Mouse (Mus musculus): ENCODE measurements around the gene Zbtb38. TPM values are rescaled to one million over a fixed set of nuclear protein-coding genes. Genes with fewer than 3 reads are reported as not detected.

Zbtb38 gene
- polyA plus RNA-seq, 1 experiment, result 0.01 TPM

DNA sequence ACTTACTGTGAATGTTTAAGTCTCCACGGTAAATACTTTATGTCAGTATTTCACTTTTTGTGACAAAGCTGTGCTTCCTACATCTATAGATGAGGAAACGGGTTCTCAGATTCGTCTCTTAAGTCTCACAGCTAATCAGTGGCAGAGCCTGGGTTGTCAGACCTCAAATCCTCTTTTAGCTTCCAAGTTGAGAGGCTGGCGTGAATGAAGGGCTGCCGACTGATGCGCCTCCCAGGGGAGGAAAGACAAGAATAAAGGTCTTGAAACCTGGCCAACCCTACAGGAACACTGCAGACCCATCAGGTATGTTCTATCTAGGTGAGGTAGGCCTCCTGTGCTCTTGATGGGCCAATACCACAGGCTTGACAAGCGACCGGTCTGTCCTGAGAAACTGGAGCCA lies 761 bp upstream of the Zbtb38 start:
- Histone ChIP-seq H3K9me3 (ENCODE audit: control insufficient read depth, low read length) (no peaks in the 10 kb centered on the region), H3K4me3 (replicated peaks) (no peak overlapping the region), H3K27me3 (ENCODE audit: control insufficient read depth) (no peaks in the 10 kb centered on the region), H3K4me1 (ENCODE audit: control insufficient read depth) (no peaks in the 10 kb centered on the region; the same call in 1 of the 2 replicates), H3K36me3 (ENCODE audit: control insufficient read depth) (no peaks in the 10 kb centered on the region)
- TF ChIP-seq TAL1 (IDR thresholded peaks at IDR 0.05; ENCODE audit: low read length) (no peak), GATA1 (IDR thresholded peaks at IDR 0.05; ENCODE audit: low read length) (no peak)

GRCm38 (mm10) chr9:96751821-96752602 lies 619 bp downstream of the Zbtb38 start:
- H3K27me3 ChIP-seq (ENCODE audit: control insufficient read depth), result no peaks in the 10 kb centered on the region
- TF ChIP-seq TAL1 (IDR thresholded peaks at IDR 0.05; ENCODE audit: low read length), result no peak
- TF ChIP-seq GATA1 (IDR thresholded peaks at IDR 0.05; ENCODE audit: low read length), result no peak
- no peaks in the 10 kb centered on the region for H3K4me1 ChIP-seq (ENCODE audit: control insufficient read depth)
- H3K36me3 ChIP-seq (ENCODE audit: control insufficient read depth), result no peaks in the 10 kb centered on the region
- H3K9me3 ChIP-seq (ENCODE audit: control insufficient read depth, low read length), result no peaks in the 10 kb centered on the region
- H3K4me3 ChIP-seq (replicated peaks), result no peak overlapping the region

- Histone ChIP-seq H3K27me3 (ENCODE audit: control insufficient read depth) (no peaks in the 10 kb centered on the region), H3K4me1 (ENCODE audit: control insufficient read depth) (no peaks in the 10 kb centered on the region)
- TF ChIP-seq TAL1 (IDR thresholded peaks at IDR 0.05; ENCODE audit: low read length), result no peak
- TF ChIP-seq GATA1 (IDR thresholded peaks at IDR 0.05; ENCODE audit: low read length), result no peak
Observed at GRCm38 (mm10) chr9:96750636-96751035, 2.0 kb downstream of the Zbtb38 start.

DNA sequence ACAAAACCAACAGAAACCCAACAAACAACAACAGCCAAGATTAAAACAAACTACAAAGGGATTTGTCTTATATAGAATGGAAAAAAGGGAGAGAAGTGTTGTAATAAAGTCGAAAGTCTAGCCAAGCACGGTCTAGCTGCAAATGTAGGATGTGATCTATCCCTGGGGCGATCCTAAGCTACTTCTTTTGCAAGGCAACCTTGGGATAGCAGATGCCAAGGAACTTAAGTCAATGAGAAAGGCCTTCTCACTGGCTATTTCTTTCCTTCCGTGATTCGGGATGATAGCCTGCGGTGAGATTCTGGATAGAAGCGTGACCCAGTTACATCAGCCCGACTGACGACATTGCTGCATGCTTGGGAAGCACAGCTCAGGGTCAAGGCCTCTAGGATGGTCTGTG lies 6.1 kb downstream of the Zbtb38 start:
- no peaks in the 10 kb centered on the region for H3K36me3 ChIP-seq (ENCODE audit: control insufficient read depth)
- no peaks in the 10 kb centered on the region; the same call in 1 of the 2 replicates for H3K9me3 ChIP-seq (ENCODE audit: control insufficient read depth, low read length)
- TF ChIP-seq GATA1 (IDR thresholded peaks at IDR 0.05; ENCODE audit: low read length) (no peak), TAL1 (IDR thresholded peaks at IDR 0.05; ENCODE audit: low read length) (no peak)
- H3K4me3 ChIP-seq (replicated peaks), result no peak overlapping the region
- H3K4me1 ChIP-seq (ENCODE audit: control insufficient read depth), result no peaks in the 10 kb centered on the region
- H3K27me3 ChIP-seq (ENCODE audit: control insufficient read depth), result no peaks in the 10 kb centered on the region

More at GRCm38 (mm10) chr9:96750636-96751035, 2.0 kb downstream of the Zbtb38 start:
- Histone ChIP-seq H3K9me3 (ENCODE audit: control insufficient read depth, low read length) (no peaks in the 10 kb centered on the region; the same call in 1 of the 2 replicates), H3K4me3 (replicated peaks) (no peak overlapping the region), H3K36me3 (ENCODE audit: control insufficient read depth) (no peaks in the 10 kb centered on the region)

DNA sequence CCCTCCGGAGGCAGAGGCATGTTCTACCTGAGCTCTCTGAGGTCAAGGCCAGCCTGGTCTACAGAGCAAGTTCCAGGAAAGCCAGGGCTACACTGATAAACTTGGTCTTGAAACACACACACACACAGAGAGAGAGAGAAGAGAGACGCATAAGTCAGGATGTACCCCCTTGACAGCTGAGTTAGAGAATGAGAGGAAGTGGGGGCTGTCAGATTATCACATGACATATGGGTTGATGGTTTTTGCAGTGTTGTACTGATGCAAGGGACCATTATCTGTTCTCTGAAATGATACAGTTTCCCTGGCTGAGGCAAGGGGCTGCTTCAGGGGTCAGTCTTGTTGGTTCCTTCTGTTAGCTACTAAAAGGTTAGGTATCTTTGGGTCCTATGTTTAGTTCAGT lies 7.7 kb downstream of the Zbtb38 start:
- TF ChIP-seq GATA1 (IDR thresholded peaks at IDR 0.05; ENCODE audit: low read length), result no peak
- no peak for TF ChIP-seq TAL1 (IDR thresholded peaks at IDR 0.05; ENCODE audit: low read length)
- H3K27me3 ChIP-seq (ENCODE audit: control insufficient read depth), result no peaks in the 10 kb centered on the region
- H3K4me3 ChIP-seq (replicated peaks), result no peak overlapping the region
- no peaks in the 10 kb centered on the region for H3K36me3 ChIP-seq (ENCODE audit: control insufficient read depth)
- H3K9me3 ChIP-seq (ENCODE audit: control insufficient read depth, low read length), result no peaks in the 10 kb centered on the region; the same call in 1 of the 2 replicates
- no peaks in the 10 kb centered on the region for H3K4me1 ChIP-seq (ENCODE audit: control insufficient read depth)

- H3K4me1 ChIP-seq (ENCODE audit: control insufficient read depth), result no peaks in the 10 kb centered on the region
- no peaks in the 10 kb centered on the region for H3K36me3 ChIP-seq (ENCODE audit: control insufficient read depth)
Observed at GRCm38 (mm10) chr9:96741365-96742085, 11.1 kb downstream of the Zbtb38 start.

GRCm38 (mm10) chr9:96740712-96741364 lies 11.8 kb downstream of the Zbtb38 start:
- Histone ChIP-seq H3K27me3 (ENCODE audit: control insufficient read depth) (no peaks in the 10 kb centered on the region), H3K9me3 (ENCODE audit: control insufficient read depth, low read length) (no peaks in the 10 kb centered on the region), H3K36me3 (ENCODE audit: control insufficient read depth) (no peaks in the 10 kb centered on the region), H3K4me1 (ENCODE audit: control insufficient read depth) (no peaks in the 10 kb centered on the region), H3K4me3 (replicated peaks) (no peak overlapping the region)
- TF ChIP-seq TAL1 (IDR thresholded peaks at IDR 0.05; ENCODE audit: low read length) (no peak), GATA1 (IDR thresholded peaks at IDR 0.05; ENCODE audit: low read length) (no peak)

More at GRCm38 (mm10) chr9:96741365-96742085, 11.1 kb downstream of the Zbtb38 start:
- H3K27me3 ChIP-seq (ENCODE audit: control insufficient read depth), result no peaks in the 10 kb centered on the region
- no peak overlapping the region for H3K4me3 ChIP-seq (replicated peaks)
- no peaks in the 10 kb centered on the region for H3K9me3 ChIP-seq (ENCODE audit: control insufficient read depth, low read length)
- TF ChIP-seq GATA1 (IDR thresholded peaks at IDR 0.05; ENCODE audit: low read length), result no peak
- no peak for TF ChIP-seq TAL1 (IDR thresholded peaks at IDR 0.05; ENCODE audit: low read length)

DNA sequence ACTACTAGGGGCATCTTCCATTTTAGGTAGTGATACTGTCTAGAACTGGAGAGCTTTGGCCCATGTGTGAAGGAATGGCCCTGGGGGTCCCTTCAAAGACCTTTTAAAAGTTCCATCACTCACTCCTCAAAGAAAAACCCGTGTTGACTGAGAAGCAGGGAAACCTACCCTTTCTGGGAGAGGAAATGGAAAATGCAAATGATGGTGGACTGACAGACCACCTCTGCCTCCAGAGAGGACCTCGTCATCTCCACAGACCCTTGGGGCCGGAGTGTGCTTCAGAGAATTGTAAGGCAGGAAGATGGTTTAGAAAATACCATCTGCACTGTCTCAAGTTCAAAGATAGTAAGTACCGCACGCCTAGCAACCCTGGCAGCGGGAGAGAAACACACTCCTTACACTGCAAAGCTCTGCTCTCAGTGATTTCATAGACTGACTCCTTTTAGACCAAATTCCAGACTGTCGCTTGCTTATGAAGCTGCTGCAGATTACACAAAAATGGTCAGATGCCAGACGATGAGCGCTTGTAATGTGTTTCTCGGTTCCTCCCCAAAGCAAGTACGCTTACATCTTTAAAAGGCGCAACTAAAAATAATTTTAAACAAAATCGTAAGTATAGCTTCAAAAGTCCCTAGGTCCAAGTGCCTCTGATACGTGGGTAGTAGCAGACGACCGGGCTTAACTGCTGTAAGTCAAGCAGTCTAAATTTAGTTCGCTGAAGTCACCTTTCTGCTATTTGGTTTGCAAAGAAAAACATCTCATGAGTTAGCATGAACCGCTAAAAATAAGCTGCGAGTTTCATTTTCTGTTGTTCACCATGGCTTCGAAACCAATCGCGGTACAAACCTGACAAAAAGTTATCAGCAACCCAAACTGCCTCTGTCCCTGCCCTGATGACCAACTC lies 12.6 kb downstream of the Zbtb38 start:
- TF ChIP-seq TAL1 (IDR thresholded peaks at IDR 0.05; ENCODE audit: low read length), result no peak
- TF ChIP-seq GATA1 (IDR thresholded peaks at IDR 0.05; ENCODE audit: low read length), result no peak
- Histone ChIP-seq H3K9me3 (ENCODE audit: control insufficient read depth, low read length) (no peaks in the 10 kb centered on the region), H3K36me3 (ENCODE audit: control insufficient read depth) (no peaks in the 10 kb centered on the region), H3K27me3 (ENCODE audit: control insufficient read depth) (no peaks in the 10 kb centered on the region), H3K4me1 (ENCODE audit: control insufficient read depth) (no peaks in the 10 kb centered on the region), H3K4me3 (replicated peaks) (no peak overlapping the region)
